Mouse (Mus musculus): ENCODE measurements around the gene Lgr6.

The Lgr6 gene

GRCm38 (mm10) chr1:135009833-135010232, 95.2 kb downstream of the Lgr6 start:
- no peak for DNase-seq

DNA sequence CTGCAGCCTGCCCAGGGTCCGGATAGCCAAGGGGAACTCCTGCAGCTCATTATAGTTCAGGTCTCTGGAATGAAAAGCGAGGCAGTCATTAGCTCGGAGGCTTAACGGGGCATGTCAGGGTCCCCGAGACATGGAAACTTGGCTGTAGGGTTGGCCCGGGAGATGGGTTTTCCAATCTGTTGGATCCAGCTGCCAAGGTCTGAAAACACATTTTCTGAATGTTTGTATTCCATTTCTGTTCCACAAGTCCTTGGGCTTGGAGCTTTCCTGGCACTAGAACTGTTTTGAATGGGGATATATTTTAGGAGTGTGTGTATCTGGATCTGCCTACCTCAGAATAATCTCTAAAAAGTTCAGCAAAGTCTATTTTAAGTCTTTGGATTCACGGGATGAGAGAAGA, 99.4 kb downstream of the Lgr6 start:
- no peak for DNase-seq

DNA sequence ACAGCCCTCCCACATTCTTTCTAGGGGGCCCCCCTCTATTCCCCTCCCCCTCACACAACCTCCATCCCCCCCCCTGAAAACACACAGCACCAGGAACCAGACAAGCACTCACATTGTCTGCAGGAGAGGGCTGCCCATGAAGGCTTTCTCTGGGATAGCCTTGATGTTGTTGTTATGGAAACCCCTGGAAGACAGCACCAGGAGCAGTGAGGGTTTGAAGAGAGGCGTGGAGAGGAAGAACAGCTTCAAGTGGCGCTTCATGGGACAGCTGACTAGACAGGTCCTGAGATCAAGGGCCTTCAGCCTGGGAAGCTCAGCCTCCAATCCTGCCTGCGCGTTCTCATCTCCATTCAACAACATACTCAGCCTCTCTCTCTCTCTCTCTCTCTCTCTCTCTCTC, 101.7 kb downstream of the Lgr6 start:
- no peak for DNase-seq

GRCm38 (mm10) chr1:135000527-135000926, 104.5 kb downstream of the Lgr6 start:
- DNase-seq, result no peak

DNA sequence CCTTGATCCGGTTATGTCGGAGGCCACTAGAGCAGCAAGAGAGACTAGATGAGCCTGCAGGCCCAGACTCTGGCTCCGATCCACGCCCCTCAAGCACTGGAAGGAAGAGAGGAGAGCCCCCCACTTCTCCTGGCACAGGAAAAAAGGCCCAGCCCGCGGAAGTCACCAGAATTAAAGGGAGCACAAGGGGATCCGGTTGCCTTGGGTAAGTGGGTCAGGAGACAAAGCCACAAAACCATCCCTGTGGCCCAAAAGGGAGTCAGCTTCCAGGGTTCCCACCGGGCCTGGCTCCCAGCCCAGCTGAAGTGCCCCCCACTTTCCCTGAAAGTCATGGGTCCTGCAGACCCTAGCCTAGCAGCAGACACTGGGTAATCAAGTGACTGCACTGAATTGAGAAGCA, 106.8 kb downstream of the Lgr6 start:
- DNase-seq, result no peak

GRCm38 (mm10) chr1:134997568-134997967, 107.5 kb downstream of the Lgr6 start:
- no peak for DNase-seq

- no peak for DNase-seq
These were observed 108.6 kb downstream of the Lgr6 start for GRCm38 (mm10) chr1:134996471-134996870.

GRCm38 (mm10) chr1:134995954-134996353, 109.1 kb downstream of the Lgr6 start:
- DNase-seq, result no peak

GRCm38 (mm10) chr1:134995437-134995836, 109.6 kb downstream of the Lgr6 start:
- DNase-seq, result no peak

GRCm38 (mm10) chr1:134994739-134995138, 110.3 kb downstream of the Lgr6 start:
- no peak for DNase-seq

DNA sequence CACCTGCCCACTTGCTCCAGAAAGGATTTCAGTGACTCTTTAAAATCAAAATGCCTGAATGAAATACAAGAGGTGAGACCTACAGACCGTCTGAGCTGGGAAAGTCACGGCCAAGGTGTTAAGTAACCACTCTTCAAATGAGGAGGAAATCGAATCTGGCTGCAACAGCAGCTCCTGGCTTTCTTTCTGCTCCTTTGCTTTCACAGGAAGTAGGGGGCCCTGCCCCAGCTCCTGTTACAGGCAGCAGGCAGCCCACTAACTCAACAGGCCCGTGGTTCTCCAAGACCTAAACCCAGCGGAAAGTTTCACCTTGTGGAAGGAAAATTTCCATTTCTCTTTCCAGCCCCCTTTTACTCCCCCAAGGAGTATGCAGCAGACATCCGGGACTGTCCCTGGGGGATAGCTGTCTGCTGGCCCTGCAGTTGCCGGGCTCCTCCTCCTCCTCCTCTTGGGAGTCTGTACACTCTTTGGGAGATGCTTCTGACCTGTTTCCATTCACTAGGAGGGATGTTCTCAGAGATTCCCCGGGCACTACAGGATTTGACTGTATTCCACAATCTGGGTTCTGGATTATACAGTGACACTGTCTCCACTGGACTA, 112.9 kb downstream of the Lgr6 start:
- DNase-seq, result peak; percentile 20

DNA sequence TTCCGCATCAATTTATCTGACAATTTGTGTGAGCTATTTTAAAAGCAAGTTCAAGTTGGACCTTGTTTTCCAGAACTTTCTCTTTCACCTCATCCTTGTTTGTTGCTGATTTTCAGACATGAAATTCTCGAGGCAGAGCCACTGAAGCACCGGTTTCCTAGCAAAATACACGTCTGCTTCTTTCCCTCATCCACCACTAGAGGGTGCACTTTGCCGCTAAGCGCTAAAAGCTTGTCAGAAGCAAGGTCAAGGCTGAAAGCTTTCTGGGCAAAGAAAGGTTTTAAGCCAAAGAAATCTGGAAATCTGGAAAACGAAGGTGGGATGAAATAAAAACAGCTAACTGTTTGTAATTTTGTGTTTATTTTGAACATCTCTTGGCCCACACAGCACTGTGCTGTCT, 115.7 kb downstream of the Lgr6 start:
- DNase-seq, result peak; percentile 45

- no peak for DNase-seq
These were observed 117.1 kb downstream of the Lgr6 start for GRCm38 (mm10) chr1:134987962-134988341.

DNA sequence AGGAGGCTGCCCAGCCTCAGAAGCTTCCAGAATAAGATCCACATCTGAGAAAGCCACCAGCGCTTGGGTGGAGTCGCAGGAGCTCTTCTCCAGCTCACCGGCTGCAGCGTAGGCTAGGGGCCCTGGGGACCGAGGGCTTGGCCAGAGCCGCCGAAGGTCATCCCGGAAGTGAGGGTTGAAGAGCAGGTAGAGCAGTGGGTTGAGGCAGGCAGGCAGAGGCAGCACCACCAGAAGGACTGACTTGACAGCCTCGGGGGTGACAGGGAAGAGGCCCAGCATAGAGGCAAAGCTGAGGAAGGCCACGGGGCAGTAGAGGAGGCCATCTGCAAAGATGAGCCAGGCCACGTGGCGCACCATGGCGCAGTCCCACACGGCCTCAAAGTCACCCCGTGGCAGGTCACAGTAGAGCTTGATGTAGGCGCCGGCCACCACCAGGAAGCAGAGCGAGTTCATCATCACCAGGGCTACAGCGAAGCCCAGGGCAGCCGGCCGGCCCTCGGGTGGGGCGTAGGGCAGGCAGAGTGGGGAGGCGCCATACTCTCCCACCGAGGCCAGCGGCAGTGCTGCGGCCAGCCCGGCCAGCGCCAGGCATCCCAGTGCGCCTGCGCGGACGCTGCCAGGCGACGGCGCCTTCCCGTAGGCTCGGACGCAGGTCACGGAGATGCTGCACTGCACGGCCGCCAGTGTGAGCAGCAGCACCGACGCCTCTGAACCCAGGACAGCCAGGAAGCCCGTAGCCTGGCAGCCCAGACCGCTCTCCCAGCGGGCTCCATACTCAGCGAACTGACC, 117.7 kb downstream of the Lgr6 start:
- DNase-seq, result peak; percentile 22

- no peak for DNase-seq
These were observed 132.2 kb downstream of the Lgr6 start for GRCm38 (mm10) chr1:134972920-134973319.

DNA sequence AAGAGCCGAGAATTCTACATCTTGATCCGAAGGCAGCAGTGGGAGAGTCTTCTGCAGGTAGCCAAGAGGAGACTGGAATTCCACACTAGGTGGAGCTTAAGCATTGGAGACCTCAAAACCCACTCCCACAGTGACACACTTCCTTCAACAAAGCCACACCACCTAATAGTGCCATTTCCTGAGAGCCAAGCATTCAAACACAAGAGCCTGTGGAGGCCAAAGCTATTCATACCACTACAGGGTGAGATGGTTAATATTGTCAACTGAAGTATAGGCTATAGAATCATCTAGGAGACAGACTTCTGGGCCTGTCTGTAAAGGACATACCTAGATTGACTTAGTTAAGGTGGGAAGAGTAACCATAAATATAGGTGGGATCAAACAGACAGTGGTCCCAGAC, 139.6 kb downstream of the Lgr6 start:
- DNase-seq, result no peak

DNA sequence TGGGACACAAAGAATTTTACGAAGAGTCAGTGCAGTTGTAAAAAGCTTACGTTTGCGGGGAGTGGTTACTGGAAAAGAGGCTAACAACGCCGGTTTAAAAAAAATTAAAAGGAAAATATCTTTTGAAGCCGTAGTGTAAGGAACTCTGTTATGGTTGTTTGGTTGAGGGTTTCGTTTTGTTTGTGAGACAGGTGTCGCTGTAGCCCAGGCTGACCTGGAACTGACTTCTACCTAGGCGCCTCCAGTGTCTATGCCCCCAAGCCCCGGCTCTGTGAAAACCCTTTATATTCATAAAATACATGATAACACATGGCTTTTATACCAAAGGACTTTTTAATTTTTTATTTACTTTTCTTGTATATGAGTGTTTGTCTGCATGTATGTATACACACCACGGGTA, 142.3 kb downstream of the Lgr6 start:
- DNase-seq, result no peak

GRCm38 (mm10) chr1:134962053-134962803, 142.8 kb downstream of the Lgr6 start, which contains the start of gene Ube2t:
Gene Ube2t (plus strand): TSS chr1:134962565.
- DNase-seq, result peak; percentile 93

DNA sequence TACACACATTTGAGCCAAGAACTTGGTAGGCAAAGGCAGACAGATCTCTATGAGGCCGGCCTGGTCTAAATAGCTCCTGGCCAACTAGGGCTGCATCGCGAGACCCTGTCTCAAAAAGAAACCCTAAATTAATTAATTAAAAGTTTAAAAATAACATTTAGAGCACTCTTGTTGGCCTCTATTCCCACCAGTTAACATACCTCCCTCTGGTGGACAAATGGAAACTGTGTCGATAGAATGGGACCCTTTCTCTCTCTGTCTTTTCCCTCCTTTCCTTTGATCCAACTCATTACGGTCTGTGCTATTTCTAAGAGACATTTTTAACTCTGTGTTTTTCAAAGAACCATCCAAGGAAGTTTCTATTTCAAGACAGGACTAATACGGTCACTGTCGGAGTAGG, 144.4 kb downstream of the Lgr6 start:
- no peak for DNase-seq

GRCm38 (mm10) chr1:134955637-134956176, 149.4 kb downstream of the Lgr6 start, which contains the start of gene Ppp1r12b:
Gene Ppp1r12b (minus strand): TSS chr1:134955942.
- DNase-seq, result peak; percentile 98

GRCm38 (mm10) chr1:134955050-134955636, 149.9 kb downstream of the Lgr6 start:
- no peak for DNase-seq

DNA sequence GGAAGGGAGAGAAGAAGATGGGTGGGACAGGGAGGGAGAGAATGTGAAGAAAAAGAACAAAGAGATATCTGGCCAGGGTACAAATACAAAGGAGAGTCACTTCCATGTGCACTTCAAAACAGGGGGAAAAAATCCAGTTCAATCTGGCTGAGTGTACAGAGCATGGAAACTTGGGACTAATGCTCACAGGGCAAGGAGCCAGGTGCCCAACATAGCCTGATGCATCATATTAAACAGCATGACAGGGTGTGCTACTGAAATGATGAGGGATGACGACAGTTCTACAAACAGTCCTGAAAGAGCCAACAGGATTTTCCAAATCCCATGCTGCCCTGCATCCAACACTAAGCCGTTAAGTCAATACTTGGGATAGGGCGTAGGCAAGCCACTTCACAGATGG, 155.1 kb downstream of the Lgr6 start:
- no peak for DNase-seq

DNA sequence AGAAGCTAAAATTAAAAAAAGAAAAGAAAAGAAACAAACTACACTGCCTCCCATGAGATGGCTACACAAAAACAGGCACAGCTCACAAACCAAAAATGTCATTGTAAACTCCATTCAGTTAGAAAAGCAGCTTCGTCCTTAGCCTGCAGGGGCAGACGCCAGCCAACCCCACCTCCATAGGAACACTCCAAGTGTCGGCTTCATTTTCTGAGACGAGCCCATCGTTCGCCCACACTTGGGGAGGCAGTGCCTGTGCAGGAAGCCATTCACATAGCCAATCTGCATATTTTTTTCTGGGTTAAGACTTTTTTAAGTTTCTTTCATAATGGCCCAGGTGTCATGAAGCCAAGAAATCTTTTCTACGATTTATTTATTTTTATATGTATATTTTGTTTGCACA, 157.5 kb downstream of the Lgr6 start:
- no peak for DNase-seq
